Mouse (Mus musculus) spleen, adult 2 months (tissue): Measurements from ENCODE around the gene Dgcr2. TPM values are rescaled to one million over a fixed set of nuclear protein-coding genes. Genes with fewer than 3 reads are reported as not detected.

Experiments used
- DNase-seq, 2 experiments: peaks; one replicate each; pipeline versions ENCODE4 v3.0.0 to v3.0.0-alpha.2; 2012 to 2021; ENCODE audit warnings: low spot score in 2 of 2, low read depth in 1 of 2
- H3K27ac ChIP-seq: fragments of 200-500 bp; 2 replicates; pipeline ENCODE4 v1.5.1; 2012; ENCODE audit warnings: low read length, inconsistent platforms; ENCODE audit not compliant: insufficient read depth
- H3K27me3 ChIP-seq: fragments of 200-500 bp; 2 replicates; pipeline ENCODE4 v1.6.1; 2012; ENCODE audit warnings: mild to moderate bottlenecking, moderate library complexity, low read length, inconsistent platforms; ENCODE audit not compliant: control insufficient read depth, insufficient read depth
- H3K36me3 ChIP-seq: fragments of 200-500 bp; 2 replicates; pipeline ENCODE4 v1.6.1; 2012; ENCODE audit warnings: mild to moderate bottlenecking, low read length, inconsistent platforms; ENCODE audit not compliant: control insufficient read depth, insufficient read depth
- H3K4me1 ChIP-seq: fragments of 200-500 bp; 2 replicates; pipeline ENCODE4 v1.6.1; 2011; ENCODE audit warnings: inconsistent platforms; ENCODE audit not compliant: control insufficient read depth, insufficient read depth, insufficient read length
- H3K4me3 ChIP-seq: fragments of 200-500 bp; 2 replicates; pipeline ENCODE4 v1.5.1; 2011; ENCODE audit warnings: mild to moderate bottlenecking, inconsistent platforms; ENCODE audit not compliant: insufficient read depth, insufficient read length; ENCODE audit errors: extremely low read depth
- CTCF ChIP-seq: fragments of 200-500 bp; IDR thresholded peaks from 2 replicates; pipeline ENCODE4 v1.5.1; 2011; ENCODE audit warnings: mild to moderate bottlenecking, inconsistent platforms; ENCODE audit not compliant: insufficient read depth, insufficient read length, insufficient replicate concordance; ENCODE audit errors: extremely low read depth
- POLR2A ChIP-seq: fragments of 200-500 bp; IDR thresholded peaks from 2 replicates; pipeline ENCODE4 v1.6.1; 2011; ENCODE audit warnings: low read depth, low read length, inconsistent platforms
- WGBS: fragments of 180-500 bp; shearing (Covaris S2); methylation state at CpG from one replicate; pipeline ENCODE4 v1.1.7; 2018; 5-methylcytosine and 5-hydroxymethylcytosine counted together
- polyA plus RNA-seq: library from polyadenylated mRNA; depleted of rRNA; stranded (reverse); fragments of >200 nt; gene quantifications from 2 replicates; pipeline ENCODE4 v1.2.3, GENCODE M21; 2012

Gene Dgcr2
- polyA plus RNA-seq, 1 experiment = 57.7 TPM

DNA sequence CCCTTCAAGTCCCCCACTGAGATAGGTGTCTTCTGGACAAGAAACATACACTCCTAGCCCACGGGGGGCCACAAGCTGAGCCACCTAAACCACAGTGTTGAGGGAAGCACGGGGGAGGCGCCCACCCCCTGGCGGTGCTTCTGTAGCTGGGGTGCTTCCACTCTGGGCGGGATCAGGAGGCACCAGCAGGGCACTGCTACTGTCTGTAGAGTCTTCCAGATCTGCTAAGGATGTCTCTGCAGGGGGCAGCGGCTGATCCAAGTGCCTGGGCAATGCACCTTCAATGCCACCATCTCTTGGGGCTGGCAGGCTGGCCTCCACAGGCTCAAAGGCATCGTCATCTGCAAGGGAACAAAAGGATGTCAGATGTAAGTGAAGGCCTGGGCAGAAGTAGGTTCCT, 55.9 kb downstream of the Dgcr2 start:
- no peak for DNase-seq
- Histone ChIP-seq H3K36me3 (peaks cover 30% of the 10 kb centered on the region), H3K27ac (no peak overlapping the region), H3K27me3 (no peaks in the 10 kb centered on the region), H3K4me3 (no peak overlapping the region), H3K4me1 (no peaks in the 10 kb centered on the region)
- TF ChIP-seq POLR2A (no peak), CTCF (no peak)
- 94% methylated on average over 7 of the region's 7 CpGs for WGBS

DNA sequence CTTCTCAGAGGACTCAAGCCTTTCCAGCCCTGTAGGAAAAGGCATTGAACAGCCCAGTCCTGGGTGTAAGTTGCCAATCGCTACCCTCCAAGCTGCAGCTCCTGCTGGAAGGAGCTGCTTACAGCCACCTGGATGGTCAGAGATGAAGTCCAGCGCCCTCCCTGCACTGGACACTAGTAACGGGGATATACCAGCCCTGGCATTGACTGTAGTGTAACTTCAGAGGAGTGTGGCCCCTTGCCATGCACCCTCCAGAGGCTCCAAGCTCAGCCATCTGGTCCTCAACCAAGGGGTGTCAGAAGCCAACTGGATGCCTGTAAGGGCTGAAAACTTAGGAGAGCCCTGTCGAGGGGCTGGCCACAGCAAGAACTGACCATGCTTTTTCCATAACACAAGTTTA, 58.4 kb downstream of the Dgcr2 start:
- TF ChIP-seq POLR2A (no peak), CTCF (no peak)
- WGBS = 89% methylated on average over 4 of the region's 4 CpGs
- Histone ChIP-seq H3K27me3 (no peaks in the 10 kb centered on the region), H3K4me1 (no peaks in the 10 kb centered on the region), H3K36me3 (peaks cover 24% of the 10 kb centered on the region), H3K4me3 (no peak overlapping the region), H3K27ac (no peak overlapping the region)
- no peak for DNase-seq

DNA sequence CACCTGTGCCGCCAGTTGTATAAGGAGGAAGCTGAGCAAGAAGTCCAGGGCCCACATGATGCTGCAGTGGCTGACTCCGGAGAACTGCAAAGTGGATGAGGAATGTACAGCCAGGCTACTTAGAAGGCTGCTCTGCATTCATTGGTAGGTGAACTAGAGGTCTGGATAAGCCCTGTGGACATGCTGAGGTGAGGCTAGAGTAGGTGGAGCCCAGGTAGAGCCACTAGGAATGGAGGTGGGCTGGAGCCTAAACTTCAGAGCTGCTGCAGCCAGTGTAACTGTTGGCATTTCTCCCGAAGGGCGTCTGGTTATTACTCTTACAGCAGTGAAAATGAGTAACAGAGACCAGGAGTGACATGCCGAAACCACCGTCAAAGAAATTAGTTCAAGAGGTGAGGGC, 60.3 kb downstream of the Dgcr2 start, which contains the start of gene Car15:
Gene Car15 (minus strand): TSS at position 314 of the 400 bp plus-strand sequence.
- Histone ChIP-seq H3K4me3 (no peak within 1 kb of the TSS), H3K36me3 (peaks cover 14% of the 10 kb centered on the region), H3K27ac (no peak within 1 kb of the TSS), H3K4me1 (no peaks in the 10 kb centered on the region; the same call in 1 of the 2 replicates), H3K27me3 (peaks cover 8% of the 10 kb centered on the region)
- DNase-seq = no peak
- no peak for TF ChIP-seq CTCF
- TF ChIP-seq POLR2A = no peak
- 77% methylated on average over 6 of the region's 6 CpGs for whole genome bisulfite sequencing

DNA sequence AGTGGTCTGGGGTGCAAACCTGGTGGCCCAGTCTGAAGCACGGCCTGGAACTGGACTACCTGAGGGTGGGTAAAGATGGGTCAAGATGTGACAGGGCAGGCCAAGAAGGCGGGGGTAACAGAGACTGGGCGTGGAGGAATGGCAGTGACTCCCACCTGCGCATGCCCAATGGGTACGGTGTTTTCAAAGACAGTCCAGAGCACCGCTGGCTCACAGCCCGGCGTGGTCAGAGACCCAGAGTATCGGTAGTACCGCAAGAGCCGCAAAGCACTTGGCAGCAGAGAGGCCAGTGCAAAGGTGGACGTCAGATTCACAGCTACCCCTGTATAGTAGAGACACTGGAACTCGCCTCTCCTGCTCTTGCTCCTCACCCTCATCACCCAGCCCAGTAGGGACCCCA, 62.9 kb downstream of the Dgcr2 start:
- no peaks in the 10 kb centered on the region for H3K36me3 ChIP-seq
- no peak overlapping the region for H3K27ac ChIP-seq
- no peak for TF ChIP-seq POLR2A
- TF ChIP-seq CTCF = no peak
- H3K4me3 ChIP-seq = no peak overlapping the region
- 53% methylated on average over 13 of the region's 13 CpGs for WGBS
- H3K27me3 ChIP-seq = peaks cover 9% of the 10 kb centered on the region
- H3K4me1 ChIP-seq = no peaks in the 10 kb centered on the region; the same call in 1 of the 2 replicates
- DNase-seq = no peak

DNA sequence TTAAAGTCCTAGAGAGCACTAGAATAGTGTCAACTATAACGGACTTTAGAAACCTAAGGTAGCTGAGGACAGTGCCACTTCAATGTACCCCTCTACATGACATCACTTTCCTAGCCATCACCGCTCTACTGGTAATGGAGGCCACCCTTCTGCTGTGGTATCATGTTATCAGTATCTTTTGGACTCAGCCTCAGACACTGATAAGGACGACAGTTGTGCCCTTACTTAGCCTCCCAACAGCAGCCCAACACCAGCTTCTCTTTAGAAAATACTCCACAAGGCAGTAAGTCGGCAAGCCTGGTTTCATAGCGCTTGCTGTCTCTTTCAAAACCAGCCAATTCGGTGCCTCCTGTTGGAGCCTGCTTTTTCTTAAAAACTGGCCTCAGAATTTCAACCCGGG, 63.8 kb downstream of the Dgcr2 start:
- Histone ChIP-seq H3K27ac (no peak overlapping the region), H3K4me3 (no peak overlapping the region), H3K4me1 (no peaks in the 10 kb centered on the region; the same call in 1 of the 2 replicates), H3K27me3 (peaks cover 9% of the 10 kb centered on the region), H3K36me3 (no peaks in the 10 kb centered on the region)
- 50% methylated on average over 7 of the region's 7 CpGs for WGBS
- no peak for DNase-seq
- TF ChIP-seq CTCF (no peak), POLR2A (no peak)

DNA sequence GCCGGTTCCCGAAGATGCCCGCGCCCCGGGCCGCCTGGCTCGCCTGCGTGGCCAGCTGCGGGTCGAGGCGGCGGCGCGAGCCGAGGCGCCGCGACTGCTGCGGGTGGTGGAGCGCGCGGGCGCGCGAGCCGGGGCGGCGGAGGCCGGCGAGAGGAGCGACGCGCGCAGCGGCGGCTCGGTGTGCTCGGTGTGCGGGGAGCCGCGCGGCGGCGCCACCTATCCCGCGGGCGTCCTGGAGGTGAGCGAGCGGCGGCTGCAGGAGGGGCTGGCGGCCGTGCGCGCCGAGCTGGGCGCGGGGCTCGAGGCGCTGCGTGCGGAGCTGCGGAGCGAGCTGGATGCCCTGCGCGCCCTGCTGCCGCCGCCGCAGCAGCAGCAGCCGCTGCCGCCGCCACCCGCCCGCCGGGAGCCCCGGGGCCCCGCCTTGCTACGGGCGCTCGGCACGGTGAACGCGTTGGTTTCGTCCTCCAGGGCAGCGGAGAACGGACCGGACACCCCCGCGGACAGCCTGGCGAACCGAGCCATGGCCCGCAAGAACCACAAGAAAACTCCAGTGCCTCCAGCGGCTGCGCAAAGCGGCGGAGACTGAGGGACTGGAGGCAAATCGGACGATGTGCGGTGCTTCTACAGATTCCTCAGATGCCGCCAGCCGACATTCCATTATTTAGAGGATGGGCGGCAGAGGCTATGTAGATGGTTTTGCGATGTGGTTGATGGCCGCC, 64.5 kb downstream of the Dgcr2 start:
- WGBS = 2% methylated on average over 91 of the region's 103 CpGs
- no peak for DNase-seq
- Histone ChIP-seq H3K36me3 (no peaks in the 10 kb centered on the region), H3K27me3 (peaks cover 9% of the 10 kb centered on the region), H3K27ac (no peak overlapping the region), H3K4me1 (no peaks in the 10 kb centered on the region; the same call in 1 of the 2 replicates), H3K4me3 (no peak overlapping the region)
- TF ChIP-seq CTCF (no peak), POLR2A (no peak)

DNA sequence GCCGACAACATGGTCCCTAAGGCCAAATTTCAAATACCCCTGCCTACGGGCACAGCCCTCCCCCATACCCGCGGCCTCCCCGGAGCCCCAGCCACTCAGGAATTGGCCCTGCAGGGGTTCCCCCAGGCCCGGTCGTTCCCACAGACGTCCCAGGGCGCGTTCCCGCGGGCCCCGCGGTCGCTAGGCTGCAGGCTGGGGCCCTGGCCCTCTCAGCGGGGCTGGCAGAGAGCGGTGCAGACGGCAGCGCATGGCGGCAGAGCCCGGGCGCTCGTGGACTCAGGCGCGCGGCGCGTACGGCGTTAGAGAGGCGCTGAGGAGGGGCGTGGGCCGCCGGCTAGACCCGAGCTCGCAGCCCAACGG, 65.1 kb downstream of the Dgcr2 start:
- no peak for TF ChIP-seq CTCF
- TF ChIP-seq POLR2A = no peak
- Histone ChIP-seq H3K27ac (no peak overlapping the region), H3K4me3 (no peak overlapping the region; the same call in 1 of the 2 replicates), H3K27me3 (peaks cover 9% of the 10 kb centered on the region), H3K36me3 (no peaks in the 10 kb centered on the region), H3K4me1 (no peaks in the 10 kb centered on the region; the same call in 1 of the 2 replicates)
- WGBS = under 1% methylated on average over 34 of the region's 37 CpGs
- DNase-seq = no peak
